Mouse (Mus musculus) kidney, postnatal 25 days (tissue): Measurements from ENCODE around the gene Zbtb8os.
A peak's percentile ranks its signal among the peaks of the same experiment; 100 is the strongest.

ENCODE experiments used
- DNase-seq, 2 experiments: peaks; one replicate each; pipeline ENCODE4 v3.0.0; 2021; ENCODE audit warnings: mixed read lengths in 2 of 2

Zbtb8os gene

DNA sequence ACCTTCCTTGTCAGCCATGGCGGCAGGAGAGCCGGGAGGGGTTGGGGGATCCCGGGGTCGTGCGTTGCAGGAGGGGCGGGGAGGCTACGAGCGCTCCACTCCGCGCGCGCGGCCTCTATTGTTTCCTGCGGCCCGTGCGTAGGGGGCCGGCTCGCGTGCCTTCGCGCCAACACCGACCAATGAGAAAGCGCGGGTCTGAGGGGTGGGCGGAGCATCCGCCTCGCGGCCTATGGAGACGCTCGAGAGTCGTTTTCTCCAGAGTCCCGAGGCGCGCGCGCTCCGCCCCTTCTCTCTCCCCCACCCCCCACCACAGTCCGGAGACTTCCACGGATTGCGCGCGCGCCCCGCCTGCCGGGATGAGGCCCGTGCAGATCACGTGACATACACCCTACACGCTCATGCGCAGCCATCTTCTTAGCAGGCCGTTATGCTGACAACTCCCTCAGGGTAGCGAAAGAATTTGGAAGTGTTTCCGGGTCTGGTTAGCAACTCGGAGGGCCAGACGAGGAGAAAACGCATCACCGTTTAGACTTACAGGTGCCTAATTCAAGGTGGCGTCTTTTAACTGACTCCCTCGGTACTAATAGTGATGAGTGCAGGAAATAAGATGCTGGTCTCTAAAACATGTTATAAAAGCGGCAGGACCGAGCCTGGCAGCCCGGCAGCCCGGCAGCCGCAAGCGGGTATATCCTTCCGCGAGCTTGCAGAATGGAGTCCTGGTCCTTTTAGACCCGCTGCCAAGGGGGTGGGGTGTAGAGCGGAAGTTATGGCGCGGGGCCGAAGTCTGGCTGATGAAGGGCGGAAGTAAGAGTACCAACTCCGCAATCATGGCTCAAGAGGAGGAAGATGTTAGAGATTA lies at the start of gene Zbtb8os, which contains the start of gene Rbbp4:
Gene Zbtb8os, plus strand, starts transcription at position 480 of the 859 bp plus-strand sequence.
Gene Rbbp4, minus strand, starts transcription at position 155 of the 859 bp plus-strand sequence.
- DNase-seq = peak; percentile 99

GRCm38 (mm10) chr4:129286001-129286682 lies 49.4 kb upstream of the Zbtb8os start:
- no peak for DNase-seq

DNA sequence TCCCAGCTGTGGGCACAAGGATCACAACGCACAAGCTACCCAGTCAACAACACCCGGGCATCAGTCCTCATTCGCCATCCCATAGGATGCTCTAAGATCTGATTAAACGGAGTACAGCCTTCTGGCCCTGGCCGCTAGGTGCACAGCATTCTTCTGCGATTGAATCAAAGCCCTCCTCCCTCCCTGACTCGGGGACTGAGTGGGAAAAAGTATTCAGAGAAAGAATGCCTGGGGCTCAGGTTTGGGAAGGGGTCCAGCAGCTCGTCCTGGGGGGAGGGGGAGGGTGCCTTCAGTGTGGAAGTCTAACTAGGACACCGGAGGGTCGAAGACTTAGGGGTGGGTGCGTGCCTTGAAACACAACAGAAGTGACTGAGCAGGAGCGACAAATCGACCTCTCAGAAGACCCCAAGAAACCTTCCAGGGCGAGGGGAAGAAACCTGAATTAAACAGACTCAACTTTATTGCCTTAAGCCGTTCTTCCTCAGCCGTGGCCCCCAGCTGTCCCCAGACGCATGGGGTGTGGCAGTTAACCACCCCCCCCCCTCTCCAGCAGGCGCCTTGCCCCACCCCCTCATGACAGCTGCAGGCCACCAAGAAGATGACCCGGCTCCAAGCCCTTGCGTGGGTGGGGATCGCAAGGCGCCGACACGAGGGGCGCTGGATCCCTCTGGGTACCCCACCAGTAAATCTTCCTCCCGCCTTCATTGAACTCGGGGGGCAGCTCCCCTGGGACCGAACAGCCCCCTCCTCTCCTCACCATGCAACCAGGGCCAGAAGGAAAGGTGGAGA lies 48.6 kb upstream of the Zbtb8os start:
- DNase-seq = no peak

DNA sequence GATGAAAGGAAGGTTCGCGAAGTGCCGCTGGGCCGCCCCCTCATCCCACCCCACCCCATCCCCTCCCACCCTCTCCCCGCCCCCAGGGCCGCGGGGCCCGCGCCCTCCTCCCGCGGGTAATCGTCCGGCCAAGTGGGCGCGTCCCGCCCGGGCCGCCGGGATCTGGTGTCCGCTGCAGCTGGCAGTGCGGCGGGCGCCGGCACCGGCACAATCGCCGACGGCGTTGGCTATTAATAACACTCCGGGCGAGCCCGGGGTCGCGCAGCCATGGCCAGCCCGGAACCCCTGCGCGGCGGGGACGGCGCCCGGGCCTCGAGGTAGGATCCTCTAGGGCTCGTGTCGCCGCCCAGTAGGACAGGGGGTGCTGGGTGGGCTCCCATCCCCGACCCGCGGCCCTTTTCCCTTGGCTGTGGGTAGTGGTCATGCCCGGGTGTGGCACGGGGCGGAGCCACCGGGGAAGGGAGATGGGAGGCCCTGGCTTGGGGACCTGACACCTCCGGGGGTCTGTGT lies 48.0 kb upstream of the Zbtb8os start, which contains the start of gene Sync:
Gene Sync, plus strand, starts transcription at position 146 of the 510 bp plus-strand sequence.
- DNase-seq = peak; percentile 26 to 61

DNA sequence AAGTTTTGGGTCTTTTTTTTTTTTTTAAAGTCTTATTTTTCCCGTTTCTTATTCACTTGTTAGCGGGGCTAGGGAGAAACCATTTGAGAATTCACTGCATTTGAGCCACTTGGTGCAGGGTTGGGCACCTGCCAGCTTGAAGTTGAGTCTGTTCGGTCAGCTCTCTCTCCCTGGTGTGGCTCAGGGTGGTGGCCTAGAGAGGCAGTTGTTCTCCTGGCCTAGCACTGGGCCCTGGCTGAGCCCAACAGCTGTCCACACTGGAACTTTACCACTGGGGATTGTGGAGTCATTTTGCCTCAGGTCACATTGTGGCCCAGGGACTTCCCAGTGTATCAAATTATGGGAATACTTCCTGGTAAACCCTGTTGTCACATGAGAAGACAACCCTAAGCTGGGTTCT lies 47.4 kb upstream of the Zbtb8os start:
- peak; percentile 41 to 51 for DNase-seq

GRCm38 (mm10) chr4:129289671-129290070 lies 45.8 kb upstream of the Zbtb8os start:
- DNase-seq = no peak

- no peak for DNase-seq
Measured at GRCm38 (mm10) chr4:129292831-129293230, 42.7 kb upstream of the Zbtb8os start.

- DNase-seq = peak in 1 of 2 experiments; percentile 42
Measured at GRCm38 (mm10) chr4:129293702-129294101, 41.8 kb upstream of the Zbtb8os start.

DNA sequence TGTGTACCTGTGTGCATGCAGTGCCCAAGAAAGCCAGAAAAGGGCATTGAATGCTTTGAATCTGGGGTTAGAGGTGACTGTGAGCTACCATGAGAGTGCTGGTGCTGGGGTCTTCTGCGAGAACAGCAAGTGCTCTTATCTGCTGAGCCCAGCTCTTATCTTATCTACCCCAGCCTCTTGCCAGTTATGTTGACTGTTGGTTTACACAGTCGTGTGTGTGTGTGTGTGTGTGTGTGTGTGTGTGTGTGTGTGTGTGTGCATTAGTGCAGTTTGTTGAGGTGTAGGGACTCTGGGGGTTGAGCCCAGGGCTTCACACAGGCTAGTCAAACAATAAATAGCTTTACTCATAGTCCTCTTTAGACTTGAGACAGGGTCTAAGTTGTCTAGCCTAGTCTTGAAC lies 40.3 kb upstream of the Zbtb8os start:
- DNase-seq = no peak

GRCm38 (mm10) chr4:129296066-129296465 lies 39.4 kb upstream of the Zbtb8os start:
- no peak for DNase-seq

DNA sequence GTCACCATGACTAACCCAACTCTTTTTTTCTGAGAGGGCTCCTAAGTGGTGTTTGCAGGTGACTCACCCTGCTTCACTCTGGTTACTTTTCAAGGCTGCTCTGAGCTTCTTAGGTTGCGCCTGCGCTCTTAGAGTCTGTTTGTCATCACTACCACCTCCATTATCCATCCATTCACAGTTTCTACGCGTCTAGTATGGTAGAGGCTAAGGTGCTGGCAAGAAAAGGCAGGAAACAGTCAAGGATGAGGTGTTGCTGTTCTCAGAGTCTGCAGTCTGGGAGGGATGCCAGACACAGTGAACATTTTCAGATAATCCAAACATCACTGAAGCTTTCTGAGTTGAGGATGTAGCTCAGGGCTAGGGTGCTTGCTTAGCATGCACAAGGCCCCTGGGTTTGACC lies 37.8 kb upstream of the Zbtb8os start:
- no peak for DNase-seq

- DNase-seq = no peak
Measured at GRCm38 (mm10) chr4:129299121-129299520, 36.4 kb upstream of the Zbtb8os start.

DNA sequence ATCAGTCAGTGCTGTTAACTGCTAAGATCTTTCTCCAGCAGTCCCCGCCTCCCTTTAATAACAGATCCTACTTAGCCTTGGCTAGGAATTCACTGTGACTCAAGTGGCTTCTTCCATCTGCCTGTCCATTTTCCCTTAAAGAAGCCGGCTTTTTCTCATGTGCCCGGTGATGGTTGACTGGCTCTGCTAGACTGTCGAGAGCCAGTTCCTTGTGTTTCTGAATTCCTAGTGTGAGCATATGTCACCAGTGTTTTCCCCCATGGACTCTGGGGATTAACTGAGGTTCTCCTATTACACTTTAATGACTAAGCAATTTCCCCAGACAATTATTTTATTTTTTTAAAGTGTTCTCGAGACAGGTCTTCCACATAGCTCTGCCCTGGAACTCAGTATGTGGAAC lies 32.1 kb upstream of the Zbtb8os start:
- no peak for DNase-seq

GRCm38 (mm10) chr4:129303816-129304215 lies 31.7 kb upstream of the Zbtb8os start:
- DNase-seq = peak; percentile 11 to 41

DNA sequence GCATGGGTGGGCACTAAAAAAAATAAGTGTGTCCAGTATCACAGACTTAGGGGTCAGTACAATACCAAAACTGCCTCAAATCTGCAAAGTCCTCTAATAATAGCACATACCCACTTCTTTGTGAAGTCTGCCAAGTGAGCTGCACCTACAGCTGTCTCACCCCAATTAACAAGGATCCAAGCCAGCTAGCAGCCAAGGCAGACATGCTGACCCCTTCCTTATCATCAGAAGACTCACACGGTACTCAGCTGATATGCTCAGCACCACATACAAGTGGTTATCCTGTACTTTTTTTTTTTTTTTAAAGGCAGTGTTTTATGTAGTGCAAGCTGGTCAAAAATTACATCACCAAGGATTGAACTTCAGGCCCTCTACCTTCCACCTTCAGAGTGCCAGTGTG lies 31.2 kb upstream of the Zbtb8os start:
- no peak for DNase-seq

GRCm38 (mm10) chr4:129307936-129308335 lies 27.6 kb upstream of the Zbtb8os start:
- DNase-seq = no peak

- DNase-seq = no peak
Measured at GRCm38 (mm10) chr4:129313886-129314285, 21.6 kb upstream of the Zbtb8os start.

GRCm38 (mm10) chr4:129320876-129321275 lies 14.6 kb upstream of the Zbtb8os start:
- no peak for DNase-seq

- DNase-seq = no peak
Measured at GRCm38 (mm10) chr4:129322042-129322441, 13.5 kb upstream of the Zbtb8os start.

- no peak for DNase-seq
Measured at GRCm38 (mm10) chr4:129323491-129323890, 12.0 kb upstream of the Zbtb8os start.

GRCm38 (mm10) chr4:129324756-129325155 lies 10.7 kb upstream of the Zbtb8os start:
- DNase-seq = no peak

GRCm38 (mm10) chr4:129326191-129326590 lies 9.3 kb upstream of the Zbtb8os start:
- peak; percentile 41 to 50 for DNase-seq

DNA sequence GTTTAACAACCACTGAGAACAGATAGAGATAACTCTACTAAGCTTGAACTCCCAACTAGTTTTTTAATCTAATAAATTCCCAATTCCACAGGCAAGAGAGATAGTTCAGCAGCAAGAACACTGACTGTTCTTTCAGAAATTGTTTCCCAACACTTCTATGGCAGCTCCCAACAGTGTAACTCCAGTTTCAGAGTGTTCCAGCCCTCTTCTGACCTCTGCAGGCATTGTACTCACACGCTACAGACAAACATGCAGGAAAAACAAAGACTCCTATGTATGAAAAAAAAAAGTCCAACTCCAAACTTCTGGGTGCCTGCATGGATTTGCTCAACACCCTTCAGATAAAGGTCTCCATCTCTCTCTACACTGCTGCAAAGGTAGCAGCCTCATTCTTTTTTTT lies 2.6 kb upstream of the Zbtb8os start:
- DNase-seq = no peak
